Mouse (Mus musculus) monocyte, adult 2 months (primary cell): Measurements from ENCODE around the gene Disp3.

Experiments used
- DNase-seq, 2 experiments: peaks; one replicate each; pipeline ENCODE4 v3.0.0; 2022; ENCODE audit warnings: low spot score in 2 of 2, low read depth in 1 of 2

Disp3 gene

DNA sequence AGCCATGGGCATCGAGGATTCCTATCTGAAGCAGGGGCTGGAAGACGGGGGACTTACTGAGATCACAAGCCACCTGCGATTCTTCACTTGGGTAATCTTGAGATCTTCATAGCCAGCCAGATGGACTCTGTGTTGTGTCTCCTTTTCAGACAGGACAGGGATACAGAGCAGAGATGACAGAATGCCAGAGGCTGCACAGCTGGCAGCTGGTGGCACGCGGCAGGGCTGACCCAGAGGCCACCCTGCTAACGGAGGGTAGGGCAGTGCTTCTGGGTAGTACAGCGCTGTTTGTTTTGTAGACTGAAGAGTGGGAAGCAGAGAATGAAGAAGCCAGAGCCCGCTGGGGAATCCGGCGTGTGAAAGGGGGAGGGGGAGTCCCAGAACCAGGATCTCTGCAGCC lies 64.8 kb downstream of the Disp3 start:
- DNase-seq = no peak

DNA sequence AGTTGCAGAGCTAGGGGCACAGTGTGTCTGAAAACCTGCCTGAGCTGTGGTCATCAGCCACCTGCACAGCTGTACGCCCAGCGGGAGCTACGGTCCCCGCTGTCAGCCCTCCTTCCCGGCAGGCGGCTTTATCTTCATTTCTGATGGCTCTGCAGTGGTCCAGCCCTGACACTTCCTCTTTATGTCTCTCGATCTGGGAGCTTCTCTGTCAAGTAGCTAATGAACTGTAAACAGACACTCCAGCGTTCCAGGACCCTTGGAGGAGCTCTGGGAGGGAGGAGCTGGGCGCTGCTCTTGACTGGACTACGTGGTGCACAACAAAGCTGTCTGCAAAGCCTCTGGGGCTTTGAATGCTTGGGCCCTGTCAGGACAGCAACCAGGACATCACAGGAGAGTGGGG lies 67.1 kb downstream of the Disp3 start:
- no peak for DNase-seq

DNA sequence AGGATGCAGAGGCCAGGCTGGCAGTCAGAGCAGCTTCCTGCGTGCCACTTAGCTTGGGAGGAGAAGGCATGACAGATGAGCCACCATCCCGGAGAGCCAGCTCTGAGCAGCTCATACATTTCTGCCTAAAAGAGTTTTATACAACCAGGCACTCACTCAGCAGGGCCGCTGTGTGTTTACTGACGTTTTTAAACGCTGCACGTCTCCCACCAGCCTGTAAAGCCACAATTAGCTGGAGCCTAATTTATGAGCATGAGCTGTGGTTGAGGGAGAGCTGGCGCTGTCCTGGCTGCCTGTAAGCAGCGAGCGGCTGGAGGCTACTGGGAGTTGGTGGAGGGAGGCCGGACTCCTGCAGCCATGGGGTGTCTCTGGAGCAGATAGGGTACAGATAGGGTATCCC lies 69.5 kb downstream of the Disp3 start:
- DNase-seq = no peak

DNA sequence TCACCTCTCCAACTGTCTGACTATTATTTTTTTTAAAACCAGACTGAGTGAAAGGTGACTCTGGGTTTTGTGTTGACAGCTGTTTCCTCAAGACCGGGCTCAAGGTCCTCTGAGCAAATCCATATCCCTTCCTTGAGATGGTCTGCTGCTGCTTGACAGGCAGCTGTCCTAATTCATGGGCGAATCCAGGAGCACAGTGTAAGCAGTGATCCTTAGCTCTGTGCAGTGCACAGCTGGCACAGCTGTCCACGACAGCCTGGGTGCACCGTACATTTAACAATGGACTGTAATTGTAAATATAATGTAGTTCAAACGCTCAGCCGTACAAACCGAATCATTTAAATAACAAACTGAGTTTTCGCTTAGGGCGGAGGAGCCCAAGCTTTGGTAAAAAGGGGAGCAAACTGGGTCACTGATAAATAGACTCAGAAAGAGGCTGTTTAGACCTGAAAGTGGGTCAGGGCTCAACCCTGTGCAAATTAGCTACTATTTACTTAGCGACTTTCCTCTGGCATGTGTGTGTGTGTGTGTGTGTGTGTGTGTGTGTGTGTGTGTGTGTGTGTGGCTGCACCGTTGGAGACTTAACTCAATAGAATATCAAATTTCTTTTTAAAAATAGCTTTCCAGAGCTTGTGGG lies 72.4 kb downstream of the Disp3 start:
- DNase-seq = no peak

DNA sequence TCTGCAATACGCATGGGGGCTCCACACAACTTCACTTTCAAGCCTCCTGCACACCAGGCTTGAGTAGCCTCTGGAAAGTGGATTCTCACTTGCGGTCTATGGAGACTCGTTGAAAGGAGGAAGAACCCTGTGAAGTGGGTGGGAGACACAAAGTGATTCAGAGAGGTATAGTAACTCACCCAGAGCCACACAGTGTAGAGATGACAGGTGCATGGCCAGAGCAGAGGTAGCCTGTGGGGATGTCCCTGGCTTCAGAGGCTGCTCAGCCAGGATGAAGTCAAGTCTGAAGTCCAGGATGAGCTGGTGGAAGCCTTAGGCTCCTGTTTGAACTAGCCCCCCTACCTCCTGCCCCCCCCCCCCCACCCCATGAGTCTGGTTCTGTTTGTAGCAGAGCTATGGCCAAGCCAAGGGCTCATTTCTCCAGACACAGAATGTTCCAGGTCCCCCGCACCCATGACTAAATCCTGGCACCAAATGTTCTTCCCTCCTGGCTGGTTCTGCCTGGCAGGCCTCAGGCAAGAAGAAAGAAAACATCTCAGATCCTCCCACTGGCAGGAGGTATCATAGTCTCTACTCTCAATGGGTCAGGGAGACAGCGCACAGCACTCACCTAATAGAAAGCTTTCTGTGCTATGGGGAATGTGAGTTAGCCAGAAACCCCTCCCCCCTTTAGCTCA lies 73.2 kb downstream of the Disp3 start:
- DNase-seq = no peak

DNA sequence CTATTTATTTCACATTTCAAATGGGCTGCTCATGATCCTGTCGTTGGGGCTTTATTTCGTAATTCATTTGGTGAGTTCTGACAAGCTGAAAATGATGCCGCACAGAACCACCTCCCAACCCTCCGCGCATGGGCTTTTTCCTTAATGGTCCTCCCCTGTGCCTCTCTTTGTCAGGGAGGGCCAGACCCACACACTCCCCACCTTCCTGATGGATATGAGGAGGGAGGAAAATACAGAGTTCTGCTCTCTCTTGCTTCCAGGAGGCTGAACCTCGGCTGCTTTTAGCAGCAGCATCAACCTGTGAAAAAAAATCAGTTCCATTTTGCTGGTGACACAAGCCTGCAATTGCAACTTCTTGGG lies 82.9 kb downstream of the Disp3 start:
- no peak for DNase-seq

DNA sequence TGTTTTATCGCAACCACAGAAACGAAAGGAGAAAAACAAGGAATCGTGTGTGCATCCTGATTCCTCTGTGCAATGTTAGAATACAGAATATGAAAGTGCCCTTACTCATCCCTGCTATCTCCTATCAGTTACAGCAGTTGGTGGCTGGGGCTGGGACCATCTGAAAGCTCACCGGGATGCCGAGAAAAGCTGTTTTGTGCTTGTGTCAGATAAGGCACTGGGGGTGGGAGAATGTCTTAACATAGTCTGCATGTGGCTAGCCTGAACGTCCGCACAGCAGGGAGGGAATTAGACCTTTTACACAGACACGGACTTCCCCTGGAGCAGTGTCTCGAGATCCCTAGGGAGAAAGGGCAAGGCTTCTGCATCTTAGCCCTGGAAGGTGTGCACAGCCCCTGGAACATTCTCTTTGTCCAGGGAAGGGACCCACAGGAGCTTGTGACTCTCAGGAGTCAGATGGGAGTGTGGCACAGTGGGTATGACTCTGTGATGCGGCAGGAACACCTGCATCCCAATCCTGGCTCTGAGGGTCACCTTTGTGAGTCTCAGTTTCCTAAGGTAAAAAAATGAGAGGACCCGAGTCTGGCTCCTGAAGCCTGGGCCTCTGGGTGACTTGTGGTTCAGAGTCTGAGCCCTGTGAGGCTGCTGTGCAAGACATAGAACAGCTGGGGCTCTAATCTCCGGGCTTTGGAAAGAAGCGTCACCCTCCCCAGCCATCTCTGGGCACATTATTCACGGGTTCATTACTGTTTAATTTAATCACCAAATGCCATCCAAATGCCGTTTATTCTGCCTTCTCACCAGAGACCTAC lies 83.5 kb downstream of the Disp3 start:
- DNase-seq = no peak

DNA sequence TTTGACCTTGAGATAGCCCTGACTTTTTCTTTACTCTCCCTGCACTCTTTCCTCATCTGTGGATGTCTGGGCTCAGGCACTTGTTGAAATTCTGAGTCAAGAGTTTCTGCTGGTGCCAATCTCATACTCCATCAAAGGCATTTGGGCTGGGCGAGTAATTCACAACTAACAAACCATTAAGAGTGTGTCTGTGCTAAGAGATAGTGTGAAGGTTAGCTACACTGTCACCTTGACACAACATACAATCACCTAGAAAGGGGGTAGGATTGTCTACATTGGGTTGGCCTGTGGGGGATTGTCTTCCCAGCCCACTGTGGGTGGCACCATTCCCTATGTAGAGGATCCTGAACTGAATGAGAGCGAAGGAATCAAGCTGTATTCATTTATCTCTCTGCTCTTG lies 84.2 kb downstream of the Disp3 start:
- no peak for DNase-seq

DNA sequence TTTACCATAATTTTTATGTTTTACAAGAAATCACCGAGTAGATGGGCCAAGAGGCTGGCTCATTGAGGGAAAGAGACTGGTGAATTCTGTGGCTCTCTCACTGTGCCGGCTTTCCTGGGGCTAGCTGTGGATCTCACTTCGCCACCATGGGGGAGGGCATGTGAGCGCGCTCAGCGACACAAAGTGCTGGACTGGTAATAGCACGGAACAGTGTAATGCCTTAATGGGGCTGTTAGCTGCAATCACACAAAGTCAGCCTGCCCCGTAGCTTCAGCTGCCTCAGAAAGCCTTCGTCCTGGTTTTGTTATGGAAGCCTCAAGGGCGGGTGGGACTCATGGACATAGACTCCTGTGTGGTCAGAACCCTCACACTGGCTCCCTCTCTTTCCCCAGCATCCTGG lies 89.0 kb downstream of the Disp3 start:
- no peak for DNase-seq

DNA sequence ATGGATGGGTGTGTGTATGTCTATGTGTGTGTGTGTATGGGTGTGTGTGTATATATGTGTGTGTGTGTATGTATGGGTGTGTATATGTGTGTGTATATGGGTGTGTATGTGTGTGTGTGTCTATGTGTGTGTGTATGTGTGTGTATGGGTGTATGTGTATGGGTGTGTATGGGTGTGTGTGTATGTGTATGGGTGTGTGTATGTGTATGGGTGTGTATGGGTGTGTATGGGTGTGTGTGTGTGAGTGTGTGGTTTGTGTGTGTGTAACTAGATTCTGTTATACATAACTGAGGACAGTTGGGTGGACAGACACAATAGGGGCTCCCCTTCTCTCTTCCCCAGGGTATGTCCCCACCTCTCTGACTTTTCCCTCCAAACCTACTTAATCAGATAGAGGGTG lies 93.4 kb downstream of the Disp3 start:
- DNase-seq = no peak

DNA sequence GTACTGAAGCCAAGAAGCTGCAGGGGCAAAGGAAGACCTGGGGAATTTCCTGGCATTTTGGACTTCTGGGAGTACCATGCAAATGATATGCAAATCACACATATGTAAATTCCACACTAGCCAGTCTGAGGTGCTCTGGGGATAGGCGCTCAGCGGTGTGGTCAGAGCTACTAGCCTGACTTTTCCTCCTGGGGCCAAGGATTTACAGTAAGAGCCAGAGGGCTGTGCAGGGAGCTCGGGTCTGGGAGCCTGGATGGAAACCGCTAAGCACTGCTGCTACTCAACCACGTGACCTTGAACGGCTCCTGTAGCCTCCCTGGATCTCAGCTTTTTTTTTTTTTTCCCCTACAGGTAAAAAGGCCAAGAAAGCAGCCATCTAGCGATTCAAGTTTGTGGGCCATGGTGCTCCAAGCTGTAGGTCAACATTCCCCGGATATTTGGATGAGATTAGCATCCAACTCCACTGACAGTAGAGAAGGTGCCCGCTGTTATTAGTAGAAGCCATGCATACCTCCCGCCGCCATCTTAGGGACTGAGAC lies 95.0 kb downstream of the Disp3 start:
- DNase-seq = no peak
